Mouse (Mus musculus) midbrain, embryonic 11.5 days (tissue): Measurements from ENCODE around the gene B4galnt1. TPM values are rescaled to one million over a fixed set of nuclear protein-coding genes. Genes with fewer than 3 reads are reported as not detected.

ENCODE experiments used
- ATAC-seq: fragments of 200-750 bp; cut with Nextera tagmentation; 2 replicates; pipeline ENCODE4 v1.8.0; 2017; ENCODE audit warnings: moderate TSS enrichment, moderate library complexity; ENCODE audit not compliant: low FRiP score
- DNase-seq: peaks from one replicate; pipeline ENCODE4 v3.0.0; 2015; ENCODE audit warnings: low spot score; ENCODE audit errors: missing footprints
- H3K27ac ChIP-seq: fragments of 300-500 bp; sonication (generic); 2 replicates; pipeline ENCODE4 v1.5.1; 2014; ENCODE audit warnings: low read depth, low read length
- H3K27me3 ChIP-seq: fragments of 300-500 bp; sonication (generic); 2 replicates; pipeline ENCODE4 v1.6.1; 2014; ENCODE audit warnings: mild to moderate bottlenecking, low read length, moderate library complexity, mixed read lengths; ENCODE audit not compliant: control insufficient read depth, insufficient read depth
- H3K36me3 ChIP-seq: fragments of 300-500 bp; sonication (generic); 2 replicates; pipeline ENCODE4 v1.6.1; 2014; ENCODE audit warnings: mild to moderate bottlenecking, low read length, moderate library complexity, mixed read lengths; ENCODE audit not compliant: control insufficient read depth, insufficient read depth
- H3K4me1 ChIP-seq: fragments of 300-500 bp; sonication (generic); 2 replicates; pipeline ENCODE4 v1.6.1; 2014; ENCODE audit warnings: low read length; ENCODE audit not compliant: control insufficient read depth, insufficient read depth
- H3K4me2 ChIP-seq: fragments of 300-500 bp; sonication (generic); 2 replicates; pipeline ENCODE4 v1.6.1; 2014; ENCODE audit warnings: mild to moderate bottlenecking, moderate library complexity
- H3K4me3 ChIP-seq: fragments of 300-500 bp; sonication (generic); 2 replicates; pipeline ENCODE4 v1.5.1; 2014; ENCODE audit warnings: low read depth, low read length
- H3K9ac ChIP-seq: fragments of 300-500 bp; sonication (generic); 2 replicates; pipeline ENCODE4 v1.6.1; 2014; ENCODE audit warnings: low read length
- H3K9me3 ChIP-seq: fragments of 300-500 bp; sonication (generic); 2 replicates; pipeline ENCODE4 v1.6.1; 2016; ENCODE audit warnings: low read length; ENCODE audit not compliant: control insufficient read depth
- WGBS: fragments of 180-500 bp; shearing (Covaris S2); extraction: QIAGEN DNeasy Blood & Tissue Kit; methylation state at CpG from one replicate; pipeline ENCODE4 v1.1.7; 2014; 5-methylcytosine and 5-hydroxymethylcytosine counted together
- polyA plus RNA-seq: library from polyadenylated mRNA; unstranded; fragments of >200 nt; fragmentation: Nextera tagmentation; extraction: Ambion mirVana; gene quantifications from 2 replicates; pipeline ENCODE4 v1.2.1, GENCODE M21; 2014

B4galnt1 gene
- polyA plus RNA-seq: 8.1 and 9.4 TPM in 2 replicates

DNA sequence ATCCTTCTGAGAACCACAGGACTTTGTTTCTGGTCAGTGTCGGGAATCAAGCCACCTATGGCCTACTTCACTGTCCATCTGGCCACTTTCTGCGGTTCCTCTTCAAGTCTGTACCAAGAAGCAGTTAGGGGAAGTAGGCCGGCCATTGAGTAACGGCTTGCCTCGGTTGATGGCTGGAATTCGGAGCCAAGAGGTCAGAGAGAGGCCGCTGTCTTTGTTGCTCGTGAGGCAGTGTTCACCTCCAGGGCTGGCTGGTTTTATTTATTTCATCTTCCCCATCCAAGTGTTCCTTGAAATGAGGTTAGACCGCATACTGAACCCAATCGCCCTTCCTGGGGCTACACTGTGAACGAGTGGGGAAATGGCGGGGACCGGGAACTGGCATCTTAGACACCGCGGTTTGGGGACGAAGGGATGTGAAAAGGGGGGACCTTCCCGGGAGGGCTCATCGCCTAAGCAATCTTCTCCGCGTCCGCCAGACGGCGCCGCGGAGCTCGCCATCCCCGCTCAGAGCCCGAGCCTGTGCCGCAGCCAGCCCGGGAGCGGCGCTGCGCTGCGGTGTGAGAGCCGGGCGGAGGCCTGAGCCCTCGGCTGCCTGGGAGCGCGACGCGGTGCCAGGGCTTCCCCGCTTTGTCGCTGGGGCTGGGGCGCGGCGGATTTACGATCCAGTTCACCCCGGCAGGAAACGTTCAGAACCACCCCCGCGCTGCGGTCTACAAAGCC lies at the start of gene B4galnt1:
B4galnt1 (plus strand) TSS at position 595 of the 723 bp plus-strand sequence.
- Histone ChIP-seq H3K4me2 (peak within 1 kb of the TSS; percentile 95), H3K9me3 (no peaks in the 10 kb centered on the region), H3K27ac (no peak within 1 kb of the TSS), H3K4me3 (peak within 1 kb of the TSS; percentile 56), H3K36me3 (no peaks in the 10 kb centered on the region), H3K4me1 (peaks cover 6% of the 10 kb centered on the region; the same call in 1 of the 2 replicates), H3K27me3 (peaks cover 40% of the 10 kb centered on the region), H3K9ac (peak within 1 kb of the TSS; percentile 79)
- WGBS: 2% methylated on average over 52 of the region's 52 CpGs
- ATAC-seq (peak; percentile 88), DNase-seq (peak; percentile 99)

DNA sequence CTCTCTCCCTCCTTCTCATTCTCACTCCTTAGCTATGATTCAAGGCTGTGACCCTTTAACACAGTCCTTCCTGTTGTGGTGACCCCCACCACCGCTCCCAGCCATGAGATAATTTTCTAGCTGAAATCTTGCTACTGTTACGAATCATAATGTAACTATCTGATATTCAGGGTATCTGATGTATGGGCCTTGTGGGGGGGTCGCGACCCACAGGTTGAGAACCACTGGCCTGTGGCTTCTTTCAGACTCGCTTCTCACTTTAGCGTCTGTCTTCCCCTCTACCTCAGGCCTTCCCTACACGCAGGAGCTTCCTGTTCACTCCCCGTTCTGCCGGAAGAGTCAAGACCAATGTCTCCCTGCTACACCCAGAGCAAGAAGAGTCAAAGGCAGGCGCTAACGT lies 46.6 kb upstream of the B4galnt1 start:
- 91% methylated on average over 11 of the region's 11 CpGs for WGBS
- no peak for ATAC-seq
- no peak overlapping the region for H3K4me3 ChIP-seq
- peaks cover 6% of the 10 kb centered on the region; the same call in 1 of the 2 replicates for H3K36me3 ChIP-seq
- no peak overlapping the region for H3K4me2 ChIP-seq
- peaks cover 11% of the 10 kb centered on the region for H3K4me1 ChIP-seq
- DNase-seq: no peak
- H3K27ac ChIP-seq: no peak overlapping the region
- H3K9me3 ChIP-seq: no peaks in the 10 kb centered on the region
- no peaks in the 10 kb centered on the region for H3K27me3 ChIP-seq
- H3K9ac ChIP-seq: no peak overlapping the region

DNA sequence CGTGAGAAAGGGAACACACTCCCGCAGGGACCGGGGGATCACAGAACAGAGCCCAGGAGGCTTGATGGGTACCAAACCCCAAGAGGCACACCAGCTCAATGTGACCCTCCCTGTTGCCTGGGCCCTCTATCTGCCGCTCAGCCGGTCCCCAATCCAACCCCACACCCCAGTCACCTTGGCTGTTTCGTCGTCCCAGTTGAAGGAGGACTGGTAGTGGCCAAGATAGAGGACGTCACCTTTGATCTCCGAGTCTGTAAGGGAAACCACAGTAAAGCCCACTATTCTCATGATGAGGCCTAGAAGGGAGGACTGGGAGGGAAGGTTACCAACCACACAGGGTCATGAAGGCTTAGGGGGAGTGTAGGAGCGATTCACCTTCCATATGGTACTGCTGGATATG lies 45.8 kb upstream of the B4galnt1 start:
- H3K27ac ChIP-seq: no peak overlapping the region
- ATAC-seq (no peak), DNase-seq (no peak)
- H3K9ac ChIP-seq: no peak overlapping the region
- peaks cover 11% of the 10 kb centered on the region for H3K4me1 ChIP-seq
- peaks cover 6% of the 10 kb centered on the region; the same call in 1 of the 2 replicates for H3K36me3 ChIP-seq
- H3K27me3 ChIP-seq: no peaks in the 10 kb centered on the region
- H3K4me2 ChIP-seq: no peak overlapping the region
- H3K4me3 ChIP-seq: no peak overlapping the region
- no peaks in the 10 kb centered on the region for H3K9me3 ChIP-seq
- 89% methylated on average over 10 of the region's 10 CpGs for WGBS

DNA sequence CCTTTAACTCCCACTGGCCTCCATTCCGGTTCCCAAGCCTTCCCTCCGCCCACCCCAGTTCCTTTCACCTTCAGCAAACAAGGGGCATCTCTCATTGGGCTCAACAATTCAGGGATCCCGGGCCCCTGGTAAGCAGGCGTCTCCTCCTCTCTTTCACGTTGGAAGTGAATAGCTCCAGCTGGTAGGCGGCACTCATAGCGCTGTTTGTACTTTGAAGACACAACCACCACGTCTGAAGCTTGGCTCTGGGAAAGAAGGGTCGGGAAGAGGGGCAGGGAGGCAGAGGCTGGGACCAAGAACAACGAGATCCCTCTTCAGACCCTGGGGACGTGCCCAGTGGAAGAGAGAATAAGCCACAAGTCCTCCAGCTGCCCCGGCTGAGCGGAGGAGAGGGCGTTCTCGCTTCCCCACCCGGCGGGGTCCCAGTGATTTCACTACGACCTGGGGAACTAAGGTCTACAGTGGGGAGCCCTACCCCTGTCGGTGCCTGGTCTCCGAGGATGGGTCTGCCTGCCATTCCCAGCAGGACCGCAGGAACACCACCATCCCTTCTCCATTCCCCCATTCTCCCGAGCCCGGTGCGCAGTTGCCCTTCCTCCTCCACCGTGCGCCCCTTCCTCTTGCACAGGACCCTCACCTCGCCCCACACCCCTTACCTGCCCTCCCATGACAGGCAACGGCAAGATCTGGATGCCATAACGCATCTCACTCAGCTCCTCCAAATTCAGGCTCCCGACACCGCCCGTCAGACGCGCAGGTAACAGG lies 44.5 kb upstream of the B4galnt1 start:
- 4% methylated on average over 34 of the region's 34 CpGs for WGBS
- Histone ChIP-seq H3K9me3 (no peaks in the 10 kb centered on the region), H3K27me3 (no peaks in the 10 kb centered on the region), H3K4me2 (peak overlapping the region; percentile 94), H3K36me3 (peaks cover 6% of the 10 kb centered on the region; the same call in 1 of the 2 replicates), H3K4me1 (peaks cover 11% of the 10 kb centered on the region), H3K27ac (no peak overlapping the region), H3K4me3 (peak overlapping the region; percentile 89), H3K9ac (peak overlapping the region; percentile 76)
- ATAC-seq (peak; percentile 62), DNase-seq (no peak)

DNA sequence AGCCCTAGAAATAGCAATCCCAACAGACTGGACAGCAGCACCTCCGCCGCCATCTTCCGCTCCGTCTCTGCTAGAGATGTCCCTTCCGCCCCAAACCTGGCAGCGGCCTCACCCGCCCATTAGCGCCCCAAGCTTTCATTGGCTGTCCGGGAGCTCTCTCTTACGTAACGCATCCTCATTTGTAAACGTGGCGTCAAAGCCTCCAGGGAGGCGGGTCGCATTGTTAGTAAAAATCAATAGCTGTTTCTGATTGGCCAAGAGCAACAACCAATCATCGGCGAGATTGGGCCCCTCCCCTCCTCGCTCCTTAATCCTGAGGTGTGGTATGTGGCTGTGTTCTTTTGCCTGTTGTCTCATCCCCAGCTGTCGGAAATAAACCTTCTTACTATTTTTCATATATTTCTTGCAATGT lies 44.0 kb upstream of the B4galnt1 start, which contains the start of gene Os9:
Os9 (minus strand) TSS at position 66 of the 412 bp plus-strand sequence.
- peak within 1 kb of the TSS; percentile 89 for H3K4me3 ChIP-seq
- H3K4me1 ChIP-seq: peaks cover 11% of the 10 kb centered on the region
- peak; percentile 98 for DNase-seq
- peak; percentile 97 for ATAC-seq
- no peaks in the 10 kb centered on the region for H3K27me3 ChIP-seq
- H3K9ac ChIP-seq: peak within 1 kb of the TSS; percentile 76
- no peaks in the 10 kb centered on the region for H3K9me3 ChIP-seq
- WGBS: under 1% methylated on average over 19 of the region's 19 CpGs
- H3K36me3 ChIP-seq: peaks cover 4% of the 10 kb centered on the region; the same call in 1 of the 2 replicates
- peak within 1 kb of the TSS; percentile 94 for H3K4me2 ChIP-seq
- no peak within 1 kb of the TSS for H3K27ac ChIP-seq

DNA sequence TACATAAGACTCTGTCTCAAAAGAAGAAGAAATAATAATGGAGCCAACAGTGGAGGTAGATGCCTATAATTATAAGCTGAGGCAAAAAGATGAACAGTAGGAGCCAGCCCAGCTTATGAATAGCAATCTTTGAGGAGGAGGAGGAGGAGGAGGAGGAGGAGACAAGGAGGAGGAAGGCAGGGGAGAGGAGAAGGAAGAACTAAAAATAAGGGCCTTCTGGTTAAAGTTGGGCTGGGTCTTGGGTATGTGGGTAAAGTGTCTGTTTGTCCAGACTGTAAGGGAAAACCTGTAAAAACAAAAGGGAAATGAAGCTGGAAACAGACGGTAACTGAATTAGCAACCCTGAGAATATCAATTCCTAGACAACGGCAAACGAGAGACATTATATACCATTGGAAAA lies 43.0 kb upstream of the B4galnt1 start:
- H3K4me3 ChIP-seq: no peak overlapping the region
- H3K27me3 ChIP-seq: no peaks in the 10 kb centered on the region
- H3K27ac ChIP-seq: no peak overlapping the region
- no peak for ATAC-seq
- DNase-seq: no peak
- peaks cover 4% of the 10 kb centered on the region; the same call in 1 of the 2 replicates for H3K36me3 ChIP-seq
- H3K4me2 ChIP-seq: peak overlapping the region; percentile 24; the same call in 1 of the 2 replicates
- WGBS: 91% methylated on average over 3 of the region's 3 CpGs
- no peak overlapping the region for H3K9ac ChIP-seq
- H3K4me1 ChIP-seq: peaks cover 11% of the 10 kb centered on the region
- H3K9me3 ChIP-seq: no peaks in the 10 kb centered on the region

DNA sequence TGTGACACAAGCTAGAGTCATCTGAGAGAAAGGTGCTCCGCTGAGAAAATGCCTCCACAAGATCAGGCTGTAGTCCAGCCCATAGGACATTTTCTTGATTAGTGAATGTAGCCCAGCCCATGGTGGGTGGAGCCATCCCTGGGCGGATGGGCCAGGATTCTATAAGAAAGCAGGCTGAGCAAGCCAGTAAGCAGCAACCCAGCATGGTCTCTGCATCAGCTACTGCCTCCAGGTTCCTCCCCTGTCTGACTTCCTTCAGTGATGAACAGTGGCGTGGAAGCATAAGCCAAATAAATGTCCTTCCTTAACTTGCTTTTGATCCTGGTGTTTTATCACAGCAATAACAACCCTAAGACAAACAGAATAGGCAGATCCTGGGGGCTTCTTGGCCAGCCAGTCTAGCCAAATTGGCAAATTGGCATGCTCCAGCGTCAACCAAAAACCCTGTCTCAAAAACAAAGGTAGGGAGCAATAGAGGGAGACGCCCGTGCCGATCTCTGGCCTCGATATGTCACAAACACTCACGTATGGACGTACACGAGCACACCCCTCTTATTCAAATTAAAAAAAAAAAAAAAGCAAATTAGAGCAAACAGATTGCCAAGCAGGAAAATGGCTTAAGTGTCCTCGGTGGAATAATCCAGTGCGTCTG lies 42.1 kb upstream of the B4galnt1 start:
- H3K9ac ChIP-seq: peak overlapping the region; percentile 41; the same call in 1 of the 2 replicates
- peak; percentile 90 for DNase-seq
- H3K36me3 ChIP-seq: no peaks in the 10 kb centered on the region; the same call in 1 of the 2 replicates
- peak; percentile 23; the same call in 1 of the 2 replicates for ATAC-seq
- no peaks in the 10 kb centered on the region for H3K9me3 ChIP-seq
- H3K27me3 ChIP-seq: no peaks in the 10 kb centered on the region
- H3K27ac ChIP-seq: no peak overlapping the region
- peak overlapping the region; percentile 47 for H3K4me2 ChIP-seq
- WGBS: 13% methylated on average over 13 of the region's 13 CpGs
- H3K4me1 ChIP-seq: peaks cover 11% of the 10 kb centered on the region
- peak overlapping the region; percentile 20 for H3K4me3 ChIP-seq

DNA sequence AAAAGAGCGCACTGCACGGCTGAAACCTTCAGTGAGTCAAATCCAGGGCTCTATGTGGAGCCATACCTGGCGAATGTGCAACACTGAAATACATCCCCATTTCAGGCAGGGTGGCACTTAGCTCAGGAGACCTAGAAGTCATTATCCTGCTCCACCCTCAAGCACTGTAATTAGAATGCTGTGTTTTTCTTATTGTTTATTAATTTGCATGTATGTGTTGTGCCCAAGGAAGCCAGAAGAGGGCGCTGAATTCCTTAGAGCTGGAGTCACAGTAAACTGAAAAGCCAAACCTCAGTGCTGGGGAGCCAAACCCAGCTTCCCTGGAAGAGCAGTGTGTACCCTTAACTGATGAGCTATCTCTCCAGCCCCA lies 41.6 kb upstream of the B4galnt1 start:
- Histone ChIP-seq H3K4me3 (peak overlapping the region; percentile 20), H3K9me3 (no peaks in the 10 kb centered on the region), H3K9ac (peak overlapping the region; percentile 41; the same call in 1 of the 2 replicates), H3K36me3 (no peaks in the 10 kb centered on the region; the same call in 1 of the 2 replicates), H3K27ac (no peak overlapping the region), H3K27me3 (no peaks in the 10 kb centered on the region), H3K4me1 (peaks cover 11% of the 10 kb centered on the region), H3K4me2 (peak overlapping the region; percentile 47)
- 6% methylated on average over 4 of the region's 4 CpGs for WGBS
- DNase-seq (peak; percentile 89), ATAC-seq (no peak)
